Mouse (Mus musculus) ES-E14 (cell line): ENCODE results near the gene Litaf.

Experiments used
- HCFC1 ChIP-seq: IDR thresholded peaks from 2 replicates; pipeline ENCODE4 v1.6.1; 2012; ENCODE audit warnings: low read length, inconsistent platforms, borderline replicate concordance; ENCODE audit not compliant: insufficient read depth
- MAFK ChIP-seq: IDR thresholded peaks from 2 replicates; pipeline ENCODE4 v1.6.1; 2014; ENCODE audit warnings: mild to moderate bottlenecking, low read depth, low read length, inconsistent platforms; ENCODE audit not compliant: insufficient read depth
- ZNF384 ChIP-seq: IDR thresholded peaks from 2 replicates; pipeline ENCODE4 v1.6.1; 2012; ENCODE audit warnings: low read depth, low read length, inconsistent platforms

GRCm38 (mm10) chr16:11066029-11066832 is at the start of gene Litaf:
- no peak for TF ChIP-seq ZNF384
- TF ChIP-seq MAFK, result no peak
- no peak for TF ChIP-seq HCFC1
